8 mouse cellular contexts compared by ENCODE assay signal in genomic region chr1:74771931-74772620, GRCm38 (mm10). TPM values are rescaled to one million over a fixed set of nuclear protein-coding genes. Genes with fewer than 3 reads are reported as not detected.
A peak's percentile ranks its signal among the peaks of the same experiment; 100 is the strongest.
DNase-seq lines count a peak whose midpoint lies in the region; ATAC-seq lines count a peak whose summit lies in the region.

No protein-coding gene starts in this region.

- peak overlapping the region; percentile 54 for H3K4me3 ChIP-seq in embryonic facial prominence, embryonic 14.5 days (ENCODE audit: low read depth, low read length)
- H3K4me3 ChIP-seq in midbrain, embryonic 16.5 days (ENCODE audit: low read depth, low read length), result peak overlapping the region; percentile 49

- H3K27me3 ChIP-seq in embryonic facial prominence, embryonic 14.5 days (replicated peaks; ENCODE audit: control insufficient read depth, insufficient read depth, low read length), result peaks cover 75% of the 10 kb centered on the region
- peaks cover 73% of the 10 kb centered on the region for H3K27me3 ChIP-seq in midbrain, embryonic 16.5 days (ENCODE audit: control insufficient read depth, insufficient read depth, low read depth, low read length)

- H3K36me3 ChIP-seq in embryonic facial prominence, embryonic 14.5 days (ENCODE audit: control insufficient read depth, insufficient read depth, low read length), result no peaks in the 10 kb centered on the region
- H3K36me3 ChIP-seq in midbrain, embryonic 16.5 days (ENCODE audit: control insufficient read depth, insufficient read depth, low read length), result no peaks in the 10 kb centered on the region

- ATAC-seq in embryonic facial prominence, embryonic 14.5 days (ENCODE audit: low read depth), result peak; percentile 16; the same call in 1 of the 2 replicates
- 0 out of 2 replicates have a peak, but pooled peaks have one; percentile 22 for ATAC-seq in midbrain, embryonic 16.5 days

- peak; percentile 21 for DNase-seq in right cerebral cortex, postnatal 4 days
- DNase-seq in right cerebral cortex, postnatal 14 days, result no peak
- no peak for DNase-seq in embryonic facial prominence, embryonic 14.5 days (ENCODE audit: low spot score)
- DNase-seq in induced T-regulatory cell, adult 2 months (ENCODE audit: low read depth), result peak; percentile 31
- DNase-seq in layer of hippocampus, adult 9-10 months (ENCODE audit: low spot score), result no peak
- DNase-seq in spleen, postnatal 14 days (ENCODE audit: low spot score in 2 of 2), result no peak
- DNase-seq in cerebellum, adult 9-11 months, result no peak

- no peaks in the 10 kb centered on the region for H3K9me3 ChIP-seq in embryonic facial prominence, embryonic 14.5 days (ENCODE audit: control insufficient read depth, low read length)
- no peaks in the 10 kb centered on the region for H3K9me3 ChIP-seq in midbrain, embryonic 16.5 days (replicated peaks; ENCODE audit: control insufficient read depth, low read length, poor library complexity, severe bottlenecking)

- peaks cover 16% of the 10 kb centered on the region for H3K4me1 ChIP-seq in embryonic facial prominence, embryonic 14.5 days (ENCODE audit: control insufficient read depth, insufficient read depth, low read length)
- peaks cover 24% of the 10 kb centered on the region for H3K4me1 ChIP-seq in midbrain, embryonic 16.5 days (ENCODE audit: control insufficient read depth, insufficient read depth, low read length)

- peak overlapping the region; percentile 62 for H3K9ac ChIP-seq in embryonic facial prominence, embryonic 14.5 days (ENCODE audit: low read depth, low read length)
- H3K9ac ChIP-seq in midbrain, embryonic 16.5 days (ENCODE audit: low read depth, low read length), result peak overlapping the region; percentile 54

- H3K4me2 ChIP-seq in embryonic facial prominence, embryonic 14.5 days (ENCODE audit: low read depth, low read length), result peak overlapping the region; percentile 87
- peak overlapping the region; percentile 92 for H3K4me2 ChIP-seq in midbrain, embryonic 16.5 days (ENCODE audit: low read length)

- WGBS in embryonic facial prominence, embryonic 14.5 days, result under 1% methylated on average over 22 of the region's 51 CpGs
- WGBS in midbrain, embryonic 16.5 days, result under 1% methylated on average over 36 of the region's 51 CpGs

- no peak overlapping the region; the same call in 1 of the 2 replicates for H3K27ac ChIP-seq in embryonic facial prominence, embryonic 14.5 days (replicated peaks; ENCODE audit: low read depth, low read length)
- H3K27ac ChIP-seq in midbrain, embryonic 16.5 days (ENCODE audit: low read length), result no peak overlapping the region

RNA-seq across cellular contexts. Expression of gene Wnt6, which starts 0.4 kb away (rescaled TPM):
- polyA plus RNA-seq in embryonic facial prominence, embryonic 14.5 days (2014; fragmentation: Nextera tagmentation; extraction: Ambion mirVana), result 16.1 and 23.1 TPM in 2 replicates
- polyA plus RNA-seq in midbrain, embryonic 16.5 days (2015; fragmentation: Nextera tagmentation; extraction: Ambion mirVana), result 3.6 and 4.2 TPM in 2 replicates

RNA-seq across cellular contexts. Expression of gene Wnt10a, which starts 19.2 kb away (rescaled TPM):
- polyA plus RNA-seq in embryonic facial prominence, embryonic 14.5 days (2014; fragmentation: Nextera tagmentation; extraction: Ambion mirVana), result 6.1 and 6.7 TPM in 2 replicates
- 0.10 and 0.47 TPM in 2 replicates for polyA plus RNA-seq in midbrain, embryonic 16.5 days (2015; fragmentation: Nextera tagmentation; extraction: Ambion mirVana)

RNA-seq across cellular contexts. Expression of gene Prkag3, which starts 23.1 kb away (rescaled TPM):
- polyA plus RNA-seq in embryonic facial prominence, embryonic 14.5 days (2014; fragmentation: Nextera tagmentation; extraction: Ambion mirVana), result 4.5 and 6.4 TPM in 2 replicates
- not detected in 2 replicates for polyA plus RNA-seq in midbrain, embryonic 16.5 days (2015; fragmentation: Nextera tagmentation; extraction: Ambion mirVana)

RNA-seq across cellular contexts. Expression of gene Cyp27a1, which starts 58.7 kb away (rescaled TPM):
- polyA plus RNA-seq in embryonic facial prominence, embryonic 14.5 days (2014; fragmentation: Nextera tagmentation; extraction: Ambion mirVana), result 9.0 and 9.7 TPM in 2 replicates
- 1.8 and 2.8 TPM in 2 replicates for polyA plus RNA-seq in midbrain, embryonic 16.5 days (2015; fragmentation: Nextera tagmentation; extraction: Ambion mirVana)

Comparison
In these comparisons a context has a peak if more than half of its experiments do, and no peak if none do; other contexts are left out.
1. DNase-seq: peak in right cerebral cortex, postnatal 4 days (single experiment) and induced T-regulatory cell, adult 2 months (single experiment); none in right cerebral cortex, postnatal 14 days (single experiment), embryonic facial prominence, embryonic 14.5 days (single experiment), layer of hippocampus, adult 9-10 months (single experiment), spleen, postnatal 14 days (0 of 2) and cerebellum, adult 9-11 months (single experiment).